Mouse (Mus musculus): ENCODE measurements at regions not wholly inside any gene's neighbourhood (a gene's known extent, or its start where the extent isn't known, plus 50 kb on each side); places are given as distances from the start of the nearest gene placed in this dataset.

DNA sequence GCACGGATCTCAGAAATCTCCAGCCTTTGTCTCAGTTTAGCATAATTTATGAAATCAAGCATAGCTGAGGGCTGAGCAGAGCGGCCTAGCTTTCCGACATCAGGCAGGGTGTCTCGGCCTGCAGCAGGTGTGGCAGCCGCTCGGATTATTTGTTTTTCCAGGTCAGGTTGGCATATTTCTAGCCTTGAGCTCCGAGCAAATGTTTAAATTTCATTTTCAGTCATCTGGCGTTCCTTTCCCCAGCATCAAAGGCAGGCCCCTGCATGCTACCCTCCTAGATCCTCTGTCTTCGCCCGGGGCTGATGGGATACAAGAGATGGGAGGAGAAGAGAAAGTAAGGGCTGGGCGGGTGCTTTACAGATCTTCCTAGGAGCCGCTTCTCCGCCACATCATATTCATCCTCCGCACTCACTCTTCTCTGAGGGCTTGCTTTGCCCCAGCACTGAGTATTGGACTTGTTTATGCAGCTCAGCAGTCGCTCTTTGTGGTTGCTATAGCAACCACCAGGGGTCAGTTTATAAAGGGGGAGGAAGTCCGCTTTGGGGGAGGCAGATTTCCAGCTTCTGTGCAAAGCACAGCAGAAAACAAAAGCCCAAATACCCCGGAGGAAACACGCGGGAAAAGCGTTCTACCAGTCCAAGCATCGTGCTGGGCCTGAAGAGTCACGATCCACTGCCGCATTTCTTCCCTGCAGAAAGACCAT lies 169.0 kb downstream of the Ly86 start:
- H3K4me3 ChIP-seq: peak overlapping the region; percentile 21
- peak overlapping the region; percentile 58 for H3K9ac ChIP-seq
- peaks cover 29% of the 10 kb centered on the region for H3K4me1 ChIP-seq
- peak overlapping the region; percentile 83 for H3K27ac ChIP-seq (replicated peaks)
- H3K9me3 ChIP-seq: no peaks in the 10 kb centered on the region
- WGBS: 15% methylated on average over 23 of the region's 23 CpGs
- H3K36me3 ChIP-seq: no peaks in the 10 kb centered on the region
- ATAC-seq (ENCODE audit: extremely low read depth, insufficient number of reproducible peaks, low FRiP score, low TSS enrichment): no peak; the same call in 1 of the 2 replicates
- peak overlapping the region; percentile 57 for H3K4me2 ChIP-seq
- H3K27me3 ChIP-seq (replicated peaks): no peaks in the 10 kb centered on the region

DNA sequence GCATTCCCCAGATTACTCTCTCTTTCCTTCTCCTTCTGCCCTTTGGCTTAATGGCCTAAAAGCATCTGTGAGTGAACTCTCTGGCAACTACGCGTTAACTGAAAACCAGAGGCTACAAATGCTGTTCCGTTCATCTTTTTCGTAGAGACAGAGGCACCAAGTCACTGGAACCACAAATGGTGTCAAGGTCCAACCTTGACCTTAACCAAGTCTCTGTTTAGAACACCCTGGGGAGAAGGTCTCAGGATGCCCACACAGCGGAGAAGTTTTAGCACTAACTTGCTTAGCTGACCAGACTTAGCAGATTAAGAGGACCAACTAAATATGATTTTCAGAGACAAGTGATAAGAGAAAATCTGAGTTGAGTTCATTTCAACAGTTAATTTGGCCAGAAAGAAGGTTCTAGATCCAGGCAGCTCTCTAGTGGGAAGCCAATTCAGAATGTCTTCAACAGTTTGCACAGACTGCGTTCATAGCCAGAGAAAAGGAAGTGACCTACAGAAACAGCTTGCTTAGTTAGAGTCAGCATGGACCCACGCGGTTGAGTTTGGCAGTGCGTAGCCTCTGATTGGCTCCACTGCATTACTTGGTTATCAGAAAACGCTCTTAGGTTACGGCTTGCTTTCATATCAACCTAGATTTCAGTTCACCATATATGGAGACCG lies 169.8 kb downstream of the Ly86 start:
- Histone ChIP-seq H3K9me3 (no peaks in the 10 kb centered on the region), H3K36me3 (no peaks in the 10 kb centered on the region), H3K4me1 (peaks cover 22% of the 10 kb centered on the region), H3K27ac (replicated peaks) (peak overlapping the region; percentile 83), H3K9ac (no peak overlapping the region), H3K4me3 (no peak overlapping the region), H3K4me2 (peak overlapping the region; percentile 57; the same call in 1 of the 2 replicates), H3K27me3 (replicated peaks) (no peaks in the 10 kb centered on the region)
- no peak for ATAC-seq (ENCODE audit: extremely low read depth, insufficient number of reproducible peaks, low FRiP score, low TSS enrichment)
- 69% methylated on average over 12 of the region's 12 CpGs for whole genome bisulfite sequencing

GRCm38 (mm10) chr13:37517055-37517807 lies 172.2 kb downstream of the Ly86 start:
- ATAC-seq (ENCODE audit: extremely low read depth, insufficient number of reproducible peaks, low FRiP score, low TSS enrichment): no peak
- H3K27ac ChIP-seq (replicated peaks): no peak overlapping the region
- no peaks in the 10 kb centered on the region for H3K27me3 ChIP-seq (replicated peaks)
- no peak overlapping the region for H3K4me3 ChIP-seq
- H3K4me2 ChIP-seq: no peak overlapping the region
- H3K9ac ChIP-seq: no peak overlapping the region
- H3K9me3 ChIP-seq: no peaks in the 10 kb centered on the region
- peaks cover 14% of the 10 kb centered on the region for H3K4me1 ChIP-seq
- no peaks in the 10 kb centered on the region for H3K36me3 ChIP-seq
- 57% methylated on average over 14 of the region's 14 CpGs for WGBS

DNA sequence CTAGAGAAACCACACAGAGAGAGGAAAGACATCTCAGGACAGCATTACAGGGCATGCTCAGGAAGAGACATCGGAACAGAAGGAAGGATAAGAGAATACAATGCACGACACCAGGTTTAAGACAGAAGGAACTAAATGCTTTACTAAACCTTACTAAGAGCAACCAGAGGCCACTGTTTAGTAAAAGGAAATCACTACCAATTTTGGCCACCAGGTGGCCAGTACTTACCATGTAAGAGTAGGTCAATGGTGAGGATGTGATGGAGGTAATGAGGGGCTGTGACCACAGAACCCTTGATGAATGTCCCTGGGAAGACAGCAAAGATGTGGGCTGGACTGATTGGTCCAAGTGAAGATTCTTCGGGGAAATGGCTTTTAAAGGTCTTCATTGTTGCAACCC lies 174.9 kb downstream of the Ly86 start:
- ATAC-seq (ENCODE audit: extremely low read depth, insufficient number of reproducible peaks, low FRiP score, low TSS enrichment): no peak

DNA sequence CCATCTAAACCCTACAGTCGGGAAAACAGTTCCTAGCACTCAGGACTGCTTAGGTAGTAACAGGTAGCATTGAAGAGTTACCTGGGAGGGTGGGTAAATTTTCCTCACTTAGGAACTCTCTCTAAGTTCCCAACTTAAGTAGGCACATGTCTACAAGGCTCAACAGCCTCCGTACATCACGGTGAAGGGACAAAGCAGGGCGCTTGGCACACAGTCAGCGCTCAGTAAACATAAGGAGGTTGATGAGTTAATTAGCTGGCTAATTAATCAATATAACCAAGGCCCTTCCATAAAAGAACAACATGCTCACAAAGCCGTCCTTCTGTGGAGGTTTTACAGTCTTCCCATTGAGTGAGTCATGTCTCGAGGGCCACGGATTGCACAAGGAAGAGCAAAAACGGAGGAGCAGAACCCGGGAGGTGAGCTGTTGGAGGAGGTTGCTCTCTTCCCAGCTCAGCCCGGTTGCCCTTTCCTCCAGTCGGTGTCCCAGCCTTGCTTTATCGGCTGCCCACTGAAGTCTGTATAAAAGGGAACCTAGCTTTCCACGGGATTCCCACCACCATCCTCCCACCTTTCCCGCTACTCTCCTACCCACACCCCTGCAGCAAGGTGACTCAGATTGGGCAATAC lies 180.2 kb downstream of the Ly86 start:
- Histone ChIP-seq H3K4me1 (peaks cover 9% of the 10 kb centered on the region), H3K9ac (no peak overlapping the region), H3K36me3 (no peaks in the 10 kb centered on the region), H3K9me3 (no peaks in the 10 kb centered on the region), H3K4me3 (no peak overlapping the region), H3K27ac (replicated peaks) (no peak overlapping the region), H3K27me3 (replicated peaks) (no peaks in the 10 kb centered on the region), H3K4me2 (no peak overlapping the region)
- 82% methylated on average over 15 of the region's 15 CpGs for WGBS
- no peak for ATAC-seq (ENCODE audit: extremely low read depth, insufficient number of reproducible peaks, low FRiP score, low TSS enrichment)

More for the DNA sequence above, 174.9 kb downstream of the Ly86 start:
- no peak overlapping the region for H3K9ac ChIP-seq
- no peaks in the 10 kb centered on the region for H3K36me3 ChIP-seq
- H3K4me3 ChIP-seq: no peak overlapping the region
- H3K9me3 ChIP-seq: no peaks in the 10 kb centered on the region
- no peaks in the 10 kb centered on the region for H3K27me3 ChIP-seq (replicated peaks)
- peaks cover 1% of the 10 kb centered on the region; the same call in 1 of the 2 replicates for H3K4me1 ChIP-seq
- H3K4me2 ChIP-seq: no peak overlapping the region
- WGBS: 76% methylated on average over 3 of the region's 3 CpGs
- no peak overlapping the region for H3K27ac ChIP-seq (replicated peaks)

GRCm38 (mm10) chr13:37526102-37526501 lies 181.1 kb downstream of the Ly86 start:
- H3K4me1 ChIP-seq: peaks cover 9% of the 10 kb centered on the region
- WGBS: 39% methylated on average over 8 of the region's 8 CpGs
- no peak overlapping the region for H3K9ac ChIP-seq
- no peak overlapping the region for H3K4me3 ChIP-seq
- H3K9me3 ChIP-seq: no peaks in the 10 kb centered on the region
- H3K27me3 ChIP-seq (replicated peaks): no peaks in the 10 kb centered on the region
- H3K4me2 ChIP-seq: no peak overlapping the region
- no peak for ATAC-seq (ENCODE audit: extremely low read depth, insufficient number of reproducible peaks, low FRiP score, low TSS enrichment)
- no peak overlapping the region for H3K27ac ChIP-seq (replicated peaks)
- no peaks in the 10 kb centered on the region for H3K36me3 ChIP-seq

- Histone ChIP-seq H3K27me3 (replicated peaks) (no peaks in the 10 kb centered on the region), H3K4me3 (no peak overlapping the region), H3K4me2 (no peak overlapping the region), H3K9me3 (no peaks in the 10 kb centered on the region), H3K9ac (no peak overlapping the region), H3K36me3 (no peaks in the 10 kb centered on the region), H3K4me1 (peaks cover 23% of the 10 kb centered on the region), H3K27ac (replicated peaks) (no peak overlapping the region)
- no peak; the same call in 1 of the 2 replicates for ATAC-seq (ENCODE audit: extremely low read depth, insufficient number of reproducible peaks, low FRiP score, low TSS enrichment)
- whole genome bisulfite sequencing: 30% methylated on average over 9 of the region's 9 CpGs
Observed at GRCm38 (mm10) chr13:37528380-37528779, 183.4 kb downstream of the Ly86 start.

- no peak overlapping the region for H3K4me3 ChIP-seq
- no peak overlapping the region for H3K4me2 ChIP-seq
- H3K27me3 ChIP-seq (replicated peaks): no peaks in the 10 kb centered on the region
- no peak for ATAC-seq (ENCODE audit: extremely low read depth, insufficient number of reproducible peaks, low FRiP score, low TSS enrichment)
- no peak overlapping the region for H3K27ac ChIP-seq (replicated peaks)
- H3K36me3 ChIP-seq: no peaks in the 10 kb centered on the region
- no peak overlapping the region for H3K9ac ChIP-seq
- peaks cover 23% of the 10 kb centered on the region for H3K4me1 ChIP-seq
- 49% methylated on average over 7 of the region's 7 CpGs for WGBS
- H3K9me3 ChIP-seq: no peaks in the 10 kb centered on the region
Observed at GRCm38 (mm10) chr13:37528876-37529275, 183.9 kb downstream of the Ly86 start.

DNA sequence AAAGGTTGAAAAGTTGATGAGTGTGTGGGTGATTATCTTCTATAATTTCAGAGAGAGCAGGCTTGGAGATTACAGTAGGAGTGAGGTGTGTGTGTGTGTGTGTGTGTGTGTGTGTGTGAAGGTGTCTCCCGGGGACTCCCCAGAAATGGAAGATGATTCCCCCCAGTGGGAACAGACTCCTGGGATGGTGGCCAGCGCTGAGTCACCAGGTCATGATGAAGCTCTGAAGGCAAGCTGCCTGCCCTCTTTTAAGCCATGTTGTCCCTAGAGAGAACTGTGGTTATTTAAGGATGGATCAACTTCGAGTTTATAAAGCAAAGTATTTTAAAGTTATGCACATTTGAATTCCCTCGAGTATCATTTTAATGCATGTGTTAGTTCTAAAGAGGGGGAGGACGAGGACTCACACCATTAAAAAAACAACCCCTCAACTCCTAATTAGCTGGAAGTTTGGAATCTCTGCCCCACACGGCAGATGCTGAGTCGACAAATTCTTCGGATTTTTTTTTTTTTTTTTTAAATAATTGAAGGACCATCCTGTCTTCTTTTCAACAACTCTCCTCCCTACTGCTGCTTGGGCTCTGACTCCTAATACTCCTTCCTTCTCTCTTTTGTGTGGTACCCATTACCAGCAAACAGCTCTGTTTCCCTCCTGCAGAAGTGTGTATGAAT lies 186.6 kb downstream of the Ly86 start:
- Histone ChIP-seq H3K9me3 (no peaks in the 10 kb centered on the region), H3K36me3 (no peaks in the 10 kb centered on the region), H3K9ac (no peak overlapping the region), H3K27me3 (replicated peaks) (no peaks in the 10 kb centered on the region), H3K4me2 (no peak overlapping the region), H3K4me3 (no peak overlapping the region), H3K27ac (replicated peaks) (no peak overlapping the region), H3K4me1 (peaks cover 23% of the 10 kb centered on the region)
- no peak for ATAC-seq (ENCODE audit: extremely low read depth, insufficient number of reproducible peaks, low FRiP score, low TSS enrichment)
- 50% methylated on average over 8 of the region's 8 CpGs for WGBS

DNA sequence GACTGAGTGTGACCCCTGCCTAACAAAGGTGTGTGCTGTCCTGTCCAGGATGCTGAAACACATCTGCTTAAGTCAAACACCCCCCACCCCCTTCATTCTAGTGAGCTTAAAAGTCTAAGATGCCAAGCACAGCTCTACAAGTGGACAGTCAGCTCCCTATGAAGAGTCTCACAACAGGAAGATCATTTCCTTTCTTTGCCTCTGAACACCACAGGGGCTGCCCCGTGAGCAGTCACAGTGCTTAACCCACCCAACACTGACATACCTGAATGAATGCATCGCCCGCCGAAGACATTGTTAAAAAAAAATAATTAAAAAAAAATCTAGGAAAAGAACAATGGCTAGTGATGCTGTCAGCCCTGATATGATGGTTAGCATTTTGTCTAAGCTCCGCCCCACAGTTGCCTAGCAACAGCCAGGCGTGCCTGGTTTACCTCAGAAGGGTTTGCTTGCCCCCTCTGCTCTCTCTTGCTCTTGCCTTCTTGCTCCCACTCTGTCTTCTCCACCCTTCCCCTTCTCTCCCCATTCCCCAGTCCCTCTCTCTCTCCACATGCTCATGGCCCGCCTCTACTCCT lies 187.7 kb downstream of the Ly86 start:
- 73% methylated on average over 7 of the region's 7 CpGs for WGBS
- ATAC-seq (ENCODE audit: extremely low read depth, insufficient number of reproducible peaks, low FRiP score, low TSS enrichment): no peak
- Histone ChIP-seq H3K4me2 (no peak overlapping the region), H3K27me3 (replicated peaks) (no peaks in the 10 kb centered on the region), H3K4me3 (no peak overlapping the region), H3K4me1 (peaks cover 23% of the 10 kb centered on the region), H3K36me3 (no peaks in the 10 kb centered on the region), H3K27ac (replicated peaks) (no peak overlapping the region), H3K9me3 (no peaks in the 10 kb centered on the region), H3K9ac (no peak overlapping the region)
